Mouse (Mus musculus) macrophage (primary cell): ENCODE measurements around the gene Hoxa2. TPM values are rescaled to one million over a fixed set of nuclear protein-coding genes. Genes with fewer than 3 reads are reported as not detected.

ENCODE experiments used
- H3K27ac ChIP-seq: fragments of 350-480 bp; formaldehyde crosslinking; 2 replicates; pipeline ENCODE4 v1.9.0; 2021
- H3K36me3 ChIP-seq: fragments of 350-480 bp; formaldehyde crosslinking; 2 replicates; pipeline ENCODE4 v1.9.0; 2021; ENCODE audit errors: inconsistent target
- H3K4me3 ChIP-seq: fragments of 350-480 bp; formaldehyde crosslinking; 2 replicates; pipeline ENCODE4 v1.9.0; 2021; ENCODE audit errors: inconsistent target
- H3K79me2 ChIP-seq: fragments of 350-480 bp; formaldehyde crosslinking; 2 replicates; pipeline ENCODE4 v1.9.0; 2021; ENCODE audit errors: inconsistent target
- WGBS: methylation state at CpG from one replicate; pipeline ENCODE4 v1.1.7; 2026; ENCODE audit warnings: inconsistent platforms; ENCODE audit not compliant: missing documents; 5-methylcytosine and 5-hydroxymethylcytosine counted together
- polyA plus RNA-seq: library from polyadenylated mRNA; stranded (reverse); fragments of 250-400 nt; gene quantifications from 3 replicates; pipeline ENCODE4 v1.2.4, GENCODE M21; 2018; ENCODE audit warnings: inconsistent platforms

Hoxa2 gene
- polyA plus RNA-seq, 1 experiment from 2014 or later: not detected

- Histone ChIP-seq H3K4me3 (no peak overlapping the region), H3K79me2 (no peaks in the 10 kb centered on the region), H3K27ac (no peak overlapping the region), H3K36me3 (no peaks in the 10 kb centered on the region)
- 93% methylated on average over 8 of the region's 9 CpGs for WGBS
Observed at GRCm38 (mm10) chr6:52137841-52138535, 26.6 kb downstream of the Hoxa2 start.

GRCm38 (mm10) chr6:52123673-52124072, 41.0 kb downstream of the Hoxa2 start:
- Histone ChIP-seq H3K79me2 (no peaks in the 10 kb centered on the region), H3K27ac (no peak overlapping the region), H3K36me3 (no peaks in the 10 kb centered on the region), H3K4me3 (no peak overlapping the region)
- 93% methylated on average over 4 of the region's 4 CpGs for whole genome bisulfite sequencing

- no peak overlapping the region for H3K27ac ChIP-seq
- H3K79me2 ChIP-seq: no peaks in the 10 kb centered on the region
- no peaks in the 10 kb centered on the region for H3K36me3 ChIP-seq
- WGBS: 84% methylated on average over 3 of the region's 3 CpGs
- no peak overlapping the region for H3K4me3 ChIP-seq
Observed at GRCm38 (mm10) chr6:52121173-52121572, 43.5 kb downstream of the Hoxa2 start.

GRCm38 (mm10) chr6:52118903-52119635, 45.6 kb downstream of the Hoxa2 start:
- WGBS: 65% methylated on average over 6 of the region's 6 CpGs
- Histone ChIP-seq H3K79me2 (no peaks in the 10 kb centered on the region), H3K36me3 (no peaks in the 10 kb centered on the region), H3K4me3 (no peak overlapping the region), H3K27ac (no peak overlapping the region)

- WGBS: 40% methylated on average over 5 of the region's 5 CpGs
- H3K79me2 ChIP-seq: no peaks in the 10 kb centered on the region
- H3K27ac ChIP-seq: no peak overlapping the region
- no peak overlapping the region for H3K4me3 ChIP-seq
- H3K36me3 ChIP-seq: no peaks in the 10 kb centered on the region
Observed at GRCm38 (mm10) chr6:52115899-52116298, 48.7 kb downstream of the Hoxa2 start.

Other genes with a start within 250 kb of the Hoxa2 start
- gene Skap2, start 152.3 kb downstream of the Hoxa2 start, polyA plus RNA-seq: 179 to 449 TPM (median 180 TPM) in 3 replicates
- 0.52 to 0.95 TPM (median 0.54 TPM) in 3 replicates for gene Hoxa1, start 6.5 kb downstream of the Hoxa2 start, polyA plus RNA-seq
- not detected in 3 replicates for gene 5730596B20Rik, start 12.7 kb upstream of the Hoxa2 start, polyA plus RNA-seq
- gene Hoxa4, start 26.9 kb upstream of the Hoxa2 start, polyA plus RNA-seq: 0.26 to 0.34 TPM (median 0.32 TPM) in 3 replicates
- gene Hoxa5, start 39.8 kb upstream of the Hoxa2 start, polyA plus RNA-seq: 0.16 TPM in 1 of 3 replicates, not detected in the others
- not detected in 3 replicates for gene Hoxa6, start 43.9 kb upstream of the Hoxa2 start, polyA plus RNA-seq
- 0.04 TPM in 1 of 3 replicates, not detected in the others for gene Hoxa3, start 48.5 kb upstream of the Hoxa2 start, polyA plus RNA-seq
- not detected in 3 replicates for gene Gm28308, start 48.5 kb upstream of the Hoxa2 start, polyA plus RNA-seq
- gene Hoxa7, start 57.0 kb upstream of the Hoxa2 start, polyA plus RNA-seq: 0.25 to 0.75 TPM (median 0.40 TPM) in 3 replicates
- gene Hoxa9, start 66.3 kb upstream of the Hoxa2 start, polyA plus RNA-seq: 0.11 TPM in 1 of 3 replicates, not detected in the others
- not detected in 3 replicates for gene Hoxa10, start 76.0 kb upstream of the Hoxa2 start, polyA plus RNA-seq
- not detected in 3 replicates for gene Hoxa11, start 81.0 kb upstream of the Hoxa2 start, polyA plus RNA-seq
- gene Hoxa13, start 96.0 kb upstream of the Hoxa2 start, polyA plus RNA-seq: not detected in 3 replicates
- not detected in 3 replicates for gene Evx1, start 148.7 kb upstream of the Hoxa2 start, polyA plus RNA-seq